In the genomic region with DNA sequence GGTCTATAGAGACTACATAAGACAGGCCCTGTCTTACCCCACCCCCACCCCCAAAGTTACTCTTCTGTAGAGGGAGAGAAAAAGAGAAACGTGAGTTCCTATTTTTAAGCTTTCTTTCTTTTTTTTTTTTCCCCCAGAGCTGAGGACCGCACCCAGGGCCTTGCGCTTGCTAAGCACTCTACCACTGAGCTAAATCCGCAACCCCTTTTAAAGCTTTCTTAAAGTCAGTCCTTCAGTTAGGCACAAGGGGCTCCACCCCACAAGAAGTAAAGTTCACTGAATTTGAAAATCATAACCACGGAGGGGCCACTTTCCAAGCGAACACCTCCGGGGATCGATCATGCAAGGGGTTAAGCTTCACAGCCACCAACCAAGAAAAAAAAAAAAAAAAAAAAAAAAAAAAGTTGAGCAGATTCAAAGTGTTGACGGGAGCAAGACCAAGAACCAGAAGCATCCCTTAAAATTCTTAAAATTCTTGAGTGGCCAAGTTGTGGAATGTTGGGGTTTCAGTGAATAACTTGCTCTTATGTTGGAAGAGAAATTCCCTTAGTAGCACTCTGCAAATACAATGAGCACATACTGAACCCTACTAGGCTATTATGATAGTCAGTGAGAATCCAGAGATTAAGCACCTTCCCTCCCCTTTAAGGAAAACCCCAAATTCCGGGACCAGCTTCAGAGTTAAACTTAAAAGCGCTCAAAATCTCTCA, we compare ENCODE assay signal across 9 mouse cellular contexts. TPM values are rescaled to one million over a fixed set of nuclear protein-coding genes. Genes with fewer than 3 reads are reported as not detected.
DNase-seq lines count a peak whose midpoint lies in the region; ATAC-seq lines count a peak whose summit lies in the region.
"Had no signal": no experiment of that assay in that cellular context is flagged by ENCODE, and none has a peak within 500 bp of the region (broad histone marks: within the 10 kb centered on the region; RNA-seq: fewer than 3 reads in every experiment).

No protein-coding gene starts in this region.

- peak overlapping the region; percentile 69 for H3K9ac ChIP-seq in neural tube, embryonic 11.5 days (ENCODE audit: low read length)
- H3K9ac ChIP-seq in embryonic facial prominence, embryonic 13.5 days, result peak overlapping the region; percentile 81
- peak overlapping the region; percentile 45 for H3K9ac ChIP-seq in limb, embryonic 11.5 days (ENCODE audit: low read length)
- H3K9ac ChIP-seq in neural tube, embryonic 14.5 days (replicated peaks; ENCODE audit: low read depth, low read length), result peak overlapping the region; percentile 37

- H3K27ac ChIP-seq in neural tube, embryonic 11.5 days (ENCODE audit: low read depth, low read length), result no peak overlapping the region
- no peak overlapping the region for H3K27ac ChIP-seq in embryonic facial prominence, embryonic 13.5 days
- no peak overlapping the region for H3K27ac ChIP-seq in limb, embryonic 11.5 days (replicated peaks; ENCODE audit: low read depth, low read length)
- no peak overlapping the region for H3K27ac ChIP-seq in neural tube, embryonic 14.5 days (ENCODE audit: low read depth, low read length)

- DNase-seq in neural tube, embryonic 11.5 days (ENCODE audit: low spot score), result no peak
- no peak for DNase-seq in neural tube, embryonic 10.5 days (ENCODE audit: extremely low spot score, low spot score)
- peak; percentile 25 for DNase-seq in limb, embryonic 11.5 days (ENCODE audit: low spot score)
- no peak for DNase-seq in layer of hippocampus, postnatal 14 days (ENCODE audit: low spot score in 2 of 2)
- no peak for DNase-seq in adrenal gland, postnatal 25 days

- H3K4me2 ChIP-seq in neural tube, embryonic 11.5 days (ENCODE audit: low read depth), result peak overlapping the region; percentile 91
- peak overlapping the region; percentile 85 for H3K4me2 ChIP-seq in embryonic facial prominence, embryonic 13.5 days
- H3K4me2 ChIP-seq in limb, embryonic 11.5 days (ENCODE audit: low read depth, severe bottlenecking), result peak overlapping the region; percentile 57
- H3K4me2 ChIP-seq in neural tube, embryonic 14.5 days (ENCODE audit: low read depth, low read length), result peak overlapping the region; percentile 62

- no peaks in the 10 kb centered on the region for H3K9me3 ChIP-seq in neural tube, embryonic 11.5 days (ENCODE audit: control insufficient read depth, low read length)
- no peaks in the 10 kb centered on the region for H3K9me3 ChIP-seq in embryonic facial prominence, embryonic 13.5 days
- no peaks in the 10 kb centered on the region for H3K9me3 ChIP-seq in limb, embryonic 11.5 days (ENCODE audit: control insufficient read depth, low read length)
- no peaks in the 10 kb centered on the region for H3K9me3 ChIP-seq in neural tube, embryonic 14.5 days (ENCODE audit: control insufficient read depth, low read length)

- WGBS in neural tube, embryonic 11.5 days, result 24% methylated on average over 11 of the region's 11 CpGs
- 15% methylated on average over 11 of the region's 11 CpGs for WGBS in embryonic facial prominence, embryonic 13.5 days
- 24% methylated on average over 11 of the region's 11 CpGs for WGBS in limb, embryonic 11.5 days
- WGBS in neural tube, embryonic 14.5 days, result 23% methylated on average over 11 of the region's 11 CpGs

- ATAC-seq in neural tube, embryonic 11.5 days (ENCODE audit: insufficient read depth, low FRiP score, low TSS enrichment), result no peak
- ATAC-seq in embryonic facial prominence, embryonic 13.5 days (ENCODE audit: insufficient number of reproducible peaks, insufficient read depth, low FRiP score, low TSS enrichment, low read depth), result no peak
- no peak for ATAC-seq in limb, embryonic 11.5 days (ENCODE audit: insufficient number of reproducible peaks, low FRiP score, low TSS enrichment, low read depth)
- ATAC-seq in neural tube, embryonic 14.5 days (ENCODE audit: low read depth), result no peak
- ATAC-seq in frontal cortex, adult (ENCODE audit: low TSS enrichment), result no peak

- H3K4me1 ChIP-seq in neural tube, embryonic 11.5 days (ENCODE audit: control insufficient read depth, insufficient read depth, low read length), result no peaks in the 10 kb centered on the region
- H3K4me1 ChIP-seq in embryonic facial prominence, embryonic 13.5 days, result peaks cover 8% of the 10 kb centered on the region
- no peaks in the 10 kb centered on the region for H3K4me1 ChIP-seq in limb, embryonic 11.5 days (ENCODE audit: control insufficient read depth, insufficient read depth, low read length)
- no peaks in the 10 kb centered on the region for H3K4me1 ChIP-seq in neural tube, embryonic 14.5 days (ENCODE audit: control insufficient read depth, insufficient read depth, low read length)

- no peaks in the 10 kb centered on the region for H3K36me3 ChIP-seq in neural tube, embryonic 11.5 days (ENCODE audit: control insufficient read depth, insufficient read depth, low read length)
- no peaks in the 10 kb centered on the region for H3K36me3 ChIP-seq in embryonic facial prominence, embryonic 13.5 days
- H3K36me3 ChIP-seq in limb, embryonic 11.5 days (ENCODE audit: control insufficient read depth, insufficient read depth, low read length), result no peaks in the 10 kb centered on the region
- no peaks in the 10 kb centered on the region for H3K36me3 ChIP-seq in neural tube, embryonic 14.5 days (ENCODE audit: control insufficient read depth, insufficient read depth, low read length)

- H3K27me3 ChIP-seq in neural tube, embryonic 11.5 days (ENCODE audit: control insufficient read depth, insufficient read depth, low read length), result no peaks in the 10 kb centered on the region
- H3K27me3 ChIP-seq in embryonic facial prominence, embryonic 13.5 days, result no peaks in the 10 kb centered on the region
- H3K27me3 ChIP-seq in limb, embryonic 11.5 days (ENCODE audit: control insufficient read depth, insufficient read depth, low read length), result no peaks in the 10 kb centered on the region
- H3K27me3 ChIP-seq in neural tube, embryonic 14.5 days (ENCODE audit: control insufficient read depth, insufficient read depth, low read length), result no peaks in the 10 kb centered on the region

- H3K4me3 ChIP-seq in neural tube, embryonic 11.5 days (ENCODE audit: low read depth, low read length), result peak overlapping the region; percentile 71
- H3K4me3 ChIP-seq in embryonic facial prominence, embryonic 13.5 days, result peak overlapping the region; percentile 76
- peak overlapping the region; percentile 50 for H3K4me3 ChIP-seq in limb, embryonic 11.5 days (ENCODE audit: low read depth, low read length)
- peak overlapping the region; percentile 57 for H3K4me3 ChIP-seq in neural tube, embryonic 14.5 days (ENCODE audit: low read depth, low read length)

RNA-seq across cellular contexts. Expression of a gene that starts 1.1 kb away (rescaled TPM):
- polyA plus RNA-seq in neural tube, embryonic 11.5 days (2014; fragmentation: Nextera tagmentation; extraction: Ambion mirVana), result 18.7 and 22.8 TPM in 2 replicates
- 22.7 and 29.3 TPM in 2 replicates for polyA plus RNA-seq in embryonic facial prominence, embryonic 13.5 days (2015; fragmentation: Nextera tagmentation; extraction: Ambion mirVana)
- 27.5 and 27.9 TPM in 2 replicates for polyA plus RNA-seq in limb, embryonic 11.5 days (2014; fragmentation: Nextera tagmentation; extraction: Ambion mirVana)
- polyA plus RNA-seq in neural tube, embryonic 14.5 days (2014; fragmentation: Nextera tagmentation; extraction: Ambion mirVana), result 13.2 and 14.9 TPM in 2 replicates
- 10 to 100 TPM; 14.3 to 14.5 TPM for total RNA-seq in layer of hippocampus, postnatal 14 days (2021)
- total RNA-seq in adrenal gland, postnatal 25 days (2021), result 18.0 and 26.1 TPM in 2 replicates

RNA-seq across cellular contexts. Expression of a gene that starts 47.1 kb away (rescaled TPM):
- polyA plus RNA-seq in neural tube, embryonic 11.5 days (2014; fragmentation: Nextera tagmentation; extraction: Ambion mirVana), result not detected in 2 replicates
- not detected in 2 replicates for polyA plus RNA-seq in embryonic facial prominence, embryonic 13.5 days (2015; fragmentation: Nextera tagmentation; extraction: Ambion mirVana)
- polyA plus RNA-seq in limb, embryonic 11.5 days (2014; fragmentation: Nextera tagmentation; extraction: Ambion mirVana), result not detected in 2 replicates
- not detected in 2 replicates for polyA plus RNA-seq in neural tube, embryonic 14.5 days (2014; fragmentation: Nextera tagmentation; extraction: Ambion mirVana)
- total RNA-seq in layer of hippocampus, postnatal 14 days (2021), result not detected
- total RNA-seq in adrenal gland, postnatal 25 days (2021), result not detected in 2 replicates
- polyA plus RNA-seq: gonadal fat pad, adult 2 months had no signal

RNA-seq across cellular contexts. Expression of a gene that starts 54.9 kb away (rescaled TPM):
- polyA plus RNA-seq in neural tube, embryonic 11.5 days (2014; fragmentation: Nextera tagmentation; extraction: Ambion mirVana), result 6.6 and 7.6 TPM in 2 replicates
- polyA plus RNA-seq in embryonic facial prominence, embryonic 13.5 days (2015; fragmentation: Nextera tagmentation; extraction: Ambion mirVana), result 4.6 and 7.1 TPM in 2 replicates
- polyA plus RNA-seq in limb, embryonic 11.5 days (2014; fragmentation: Nextera tagmentation; extraction: Ambion mirVana), result 5.7 and 7.0 TPM in 2 replicates
- polyA plus RNA-seq in neural tube, embryonic 14.5 days (2014; fragmentation: Nextera tagmentation; extraction: Ambion mirVana), result 10.0 and 10.2 TPM in 2 replicates
- 10 to 100 TPM; 63.0 to 66.5 TPM for total RNA-seq in layer of hippocampus, postnatal 14 days (2021)
- total RNA-seq in adrenal gland, postnatal 25 days (2021), result 45.8 and 49.1 TPM in 2 replicates
